Mouse (Mus musculus) liver, embryonic 13.5 days (tissue): ENCODE data around the gene Krr1. TPM values are rescaled to one million over a fixed set of nuclear protein-coding genes. Genes with fewer than 3 reads are reported as not detected.

Experiments
- ATAC-seq: fragments of 200-750 bp; cut with Nextera tagmentation; 2 replicates; pipeline ENCODE4 v1.8.0; 2017; ENCODE audit warnings: low read depth, mild to moderate bottlenecking, moderate number of reproducible peaks, moderate library complexity
- DNase-seq: peaks from one replicate; pipeline ENCODE4 v3.0.0; 2022
- H3K27ac ChIP-seq: fragments of 300-500 bp; sonication (generic); 2 replicates; pipeline ENCODE4 v1.5.1; 2015; ENCODE audit warnings: moderate library complexity, mild to moderate bottlenecking, inconsistent platforms
- H3K27me3 ChIP-seq: fragments of 300-500 bp; sonication (generic); 2 replicates; pipeline ENCODE4 v1.6.1; 2015; ENCODE audit warnings: mild to moderate bottlenecking, inconsistent platforms
- H3K36me3 ChIP-seq: fragments of 300-500 bp; sonication (generic); 2 replicates; pipeline ENCODE4 v1.6.1; 2015; ENCODE audit warnings: mild to moderate bottlenecking, inconsistent platforms
- H3K4me1 ChIP-seq: fragments of 300-500 bp; sonication (generic); replicated peaks from 2 replicates; pipeline ENCODE4 v1.6.1; 2015; ENCODE audit warnings: inconsistent platforms
- H3K4me2 ChIP-seq: fragments of 300-500 bp; sonication (generic); 2 replicates; pipeline ENCODE4 v1.6.1; 2015; ENCODE audit warnings: inconsistent platforms, mild to moderate bottlenecking, moderate library complexity
- H3K4me3 ChIP-seq: fragments of 300-500 bp; sonication (generic); replicated peaks from 2 replicates; pipeline ENCODE4 v1.5.1; 2015; ENCODE audit warnings: mild to moderate bottlenecking, inconsistent platforms
- H3K9ac ChIP-seq: fragments of 300-500 bp; sonication (generic); 2 replicates; pipeline ENCODE4 v1.6.1; 2015; ENCODE audit warnings: mild to moderate bottlenecking, inconsistent platforms
- H3K9me3 ChIP-seq: fragments of 300-500 bp; sonication (generic); replicated peaks from 2 replicates; pipeline ENCODE4 v1.6.1; 2016; ENCODE audit warnings: inconsistent platforms
- WGBS: fragments of 180-500 bp; shearing (Covaris S2); methylation state at CpG from one replicate; pipeline ENCODE4 v1.1.7; 2015; ENCODE audit not compliant: insufficient replicate concordance; 5-methylcytosine and 5-hydroxymethylcytosine counted together
- polyA plus RNA-seq: library from polyadenylated mRNA; unstranded; fragments of >200 nt; fragmentation: Nextera tagmentation; extraction: Ambion mirVana; gene quantifications from 2 replicates; pipeline ENCODE4 v1.2.1, GENCODE M21; 2015

Krr1 gene
- polyA plus RNA-seq, 1 experiment from 2014 or later = 27.5 TPM

GRCm38 (mm10) chr10:111983070-111983469 lies 10.6 kb downstream of the Krr1 start:
- DNase-seq (no peak), ATAC-seq (no peak)
- H3K27ac ChIP-seq = no peak overlapping the region
- H3K9ac ChIP-seq = no peak overlapping the region
- H3K9me3 ChIP-seq = no peaks in the 10 kb centered on the region
- H3K4me1 ChIP-seq = no peaks in the 10 kb centered on the region
- H3K36me3 ChIP-seq = peaks cover 76% of the 10 kb centered on the region
- H3K4me3 ChIP-seq = no peak overlapping the region
- H3K4me2 ChIP-seq = no peak overlapping the region
- 82% methylated on average over 5 of the region's 5 CpGs for WGBS
- no peaks in the 10 kb centered on the region for H3K27me3 ChIP-seq

DNA sequence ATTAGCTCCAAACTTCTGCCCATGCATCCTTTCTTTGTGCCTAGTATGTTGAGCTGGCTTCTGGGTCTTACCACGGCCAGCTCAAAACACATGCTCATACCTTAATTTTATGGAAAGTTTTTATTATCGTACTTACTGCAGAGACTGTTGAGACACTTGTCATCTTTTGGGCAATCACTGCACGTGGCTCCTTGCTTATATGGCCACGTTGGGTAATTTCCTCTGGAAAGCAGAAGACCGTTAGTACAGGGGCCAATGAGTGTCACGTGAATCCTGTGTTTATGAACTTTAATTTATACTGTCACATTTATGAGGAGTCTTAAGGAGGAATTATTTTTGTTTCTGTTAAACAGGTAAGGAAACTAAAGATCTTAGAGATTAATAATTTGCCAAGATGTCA lies 14.0 kb downstream of the Krr1 start:
- 72% methylated on average over 6 of the region's 6 CpGs for WGBS
- Histone ChIP-seq H3K4me2 (no peak overlapping the region), H3K27ac (no peak overlapping the region), H3K9ac (no peak overlapping the region), H3K36me3 (peaks cover 57% of the 10 kb centered on the region), H3K4me1 (no peaks in the 10 kb centered on the region), H3K9me3 (no peaks in the 10 kb centered on the region), H3K4me3 (no peak overlapping the region), H3K27me3 (no peaks in the 10 kb centered on the region)
- DNase-seq (no peak), ATAC-seq (no peak)

GRCm38 (mm10) chr10:111995803-111996548 lies 23.5 kb downstream of the Krr1 start:
- Histone ChIP-seq H3K9ac (no peak overlapping the region), H3K36me3 (no peaks in the 10 kb centered on the region), H3K27ac (0 out of 2 replicates have a peak overlapping the region, but pooled peaks have one; percentile 16), H3K4me3 (0 out of 2 replicates have a peak overlapping the region, but pooled peaks have one; percentile 9), H3K4me2 (no peak overlapping the region), H3K4me1 (peaks cover 16% of the 10 kb centered on the region), H3K9me3 (no peaks in the 10 kb centered on the region), H3K27me3 (no peaks in the 10 kb centered on the region)
- WGBS = 56% methylated on average over 11 of the region's 11 CpGs
- ATAC-seq = no peak
- DNase-seq = no peak

- Histone ChIP-seq H3K4me1 (peaks cover 19% of the 10 kb centered on the region), H3K9me3 (no peaks in the 10 kb centered on the region), H3K4me2 (peak overlapping the region; percentile 37; the same call in 1 of the 2 replicates), H3K27me3 (no peaks in the 10 kb centered on the region), H3K36me3 (no peaks in the 10 kb centered on the region), H3K27ac (peak overlapping the region; percentile 51; the same call in 1 of the 2 replicates), H3K9ac (no peak overlapping the region), H3K4me3 (peak overlapping the region; percentile 32)
- WGBS = 43% methylated on average over 7 of the region's 7 CpGs
- ATAC-seq (no peak), DNase-seq (no peak)
Observed at GRCm38 (mm10) chr10:111996549-111996904, 24.1 kb downstream of the Krr1 start.

- DNase-seq = no peak
- Histone ChIP-seq H3K27me3 (no peaks in the 10 kb centered on the region), H3K4me3 (peak overlapping the region; percentile 32), H3K27ac (peak overlapping the region; percentile 51), H3K4me2 (peak overlapping the region; percentile 37; the same call in 1 of the 2 replicates), H3K9me3 (no peaks in the 10 kb centered on the region), H3K36me3 (no peaks in the 10 kb centered on the region), H3K4me1 (peaks cover 23% of the 10 kb centered on the region), H3K9ac (no peak overlapping the region)
- peak; percentile 18; the same call in 1 of the 2 replicates for ATAC-seq
- 39% methylated on average over 8 of the region's 8 CpGs for WGBS
Observed at GRCm38 (mm10) chr10:111996911-111997347, 24.5 kb downstream of the Krr1 start.

DNA sequence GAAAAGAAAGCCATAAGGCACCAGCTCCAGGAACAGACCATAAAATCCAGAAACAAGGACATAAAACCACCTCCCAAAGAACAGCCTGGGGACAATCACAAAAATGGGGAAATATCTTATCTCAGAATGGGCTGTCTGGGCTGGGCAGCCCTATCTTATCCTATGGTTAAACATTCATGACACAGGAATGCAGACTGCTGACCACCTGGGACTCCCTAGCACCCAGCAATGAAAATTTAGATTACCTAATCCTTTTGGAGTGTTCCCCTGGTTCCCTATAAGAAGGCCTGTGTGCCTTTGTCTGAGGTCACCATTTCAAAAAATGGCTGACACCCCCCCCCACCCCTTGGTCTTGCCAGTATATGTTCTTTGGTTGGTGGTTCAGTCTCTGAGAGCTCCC lies 25.2 kb downstream of the Krr1 start:
- no peaks in the 10 kb centered on the region for H3K27me3 ChIP-seq
- H3K4me3 ChIP-seq = no peak overlapping the region
- H3K9me3 ChIP-seq = no peaks in the 10 kb centered on the region
- H3K27ac ChIP-seq = no peak overlapping the region
- H3K4me1 ChIP-seq = peaks cover 30% of the 10 kb centered on the region
- H3K4me2 ChIP-seq = no peak overlapping the region
- 0 out of 2 replicates have a peak, but pooled peaks have one; percentile 28 for ATAC-seq
- H3K36me3 ChIP-seq = no peaks in the 10 kb centered on the region
- no peak for DNase-seq
- H3K9ac ChIP-seq = no peak overlapping the region

- ATAC-seq (no peak), DNase-seq (no peak)
- H3K9me3 ChIP-seq = no peaks in the 10 kb centered on the region
- no peak overlapping the region for H3K4me3 ChIP-seq
- 40% methylated on average over 3 of the region's 3 CpGs for WGBS
- H3K36me3 ChIP-seq = no peaks in the 10 kb centered on the region
- no peak overlapping the region for H3K9ac ChIP-seq
- peaks cover 39% of the 10 kb centered on the region for H3K4me1 ChIP-seq
- no peak overlapping the region for H3K4me2 ChIP-seq
- H3K27me3 ChIP-seq = no peaks in the 10 kb centered on the region
- H3K27ac ChIP-seq = no peak overlapping the region
Observed at GRCm38 (mm10) chr10:111999765-112000164, 27.3 kb downstream of the Krr1 start.

- peak; percentile 32 for ATAC-seq
Observed at GRCm38 (mm10) chr10:112000568-112000967, 28.1 kb downstream of the Krr1 start.

DNA sequence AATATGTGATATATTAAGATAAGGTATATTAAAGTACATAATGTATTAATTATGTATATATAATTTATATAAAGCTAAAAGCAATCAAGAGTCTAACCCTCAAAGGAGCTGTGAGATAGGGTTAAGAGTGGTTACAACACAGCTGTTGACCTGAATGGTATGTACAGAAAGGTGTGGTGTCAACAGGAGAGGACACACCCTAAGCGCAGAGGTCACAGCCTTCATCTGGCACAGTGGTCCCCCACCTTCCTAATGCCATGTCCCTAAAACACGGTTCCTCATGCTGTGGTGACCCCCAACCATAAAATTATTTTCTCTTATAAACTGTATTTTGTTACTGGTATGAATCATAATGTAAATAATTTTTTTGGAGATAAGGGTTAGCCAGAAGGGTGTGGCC lies 28.9 kb downstream of the Krr1 start:
- DNase-seq (no peak), ATAC-seq (peak; percentile 30; the same call in 1 of the 2 replicates)
- Histone ChIP-seq H3K4me2 (peak overlapping the region; percentile 56), H3K27me3 (no peaks in the 10 kb centered on the region), H3K9ac (no peak overlapping the region), H3K9me3 (no peaks in the 10 kb centered on the region), H3K4me3 (no peak overlapping the region), H3K4me1 (peaks cover 39% of the 10 kb centered on the region), H3K36me3 (no peaks in the 10 kb centered on the region), H3K27ac (0 out of 2 replicates have a peak overlapping the region, but pooled peaks have one; percentile 63)
- WGBS = 51% methylated on average over 2 of the region's 2 CpGs

More at GRCm38 (mm10) chr10:112000568-112000967, 28.1 kb downstream of the Krr1 start:
- Histone ChIP-seq H3K27me3 (no peaks in the 10 kb centered on the region), H3K4me1 (peaks cover 39% of the 10 kb centered on the region), H3K9ac (no peak overlapping the region), H3K9me3 (no peaks in the 10 kb centered on the region), H3K27ac (no peak overlapping the region), H3K4me3 (no peak overlapping the region), H3K36me3 (no peaks in the 10 kb centered on the region), H3K4me2 (no peak overlapping the region)
- DNase-seq = no peak
- WGBS = 30% methylated on average over 5 of the region's 5 CpGs

DNA sequence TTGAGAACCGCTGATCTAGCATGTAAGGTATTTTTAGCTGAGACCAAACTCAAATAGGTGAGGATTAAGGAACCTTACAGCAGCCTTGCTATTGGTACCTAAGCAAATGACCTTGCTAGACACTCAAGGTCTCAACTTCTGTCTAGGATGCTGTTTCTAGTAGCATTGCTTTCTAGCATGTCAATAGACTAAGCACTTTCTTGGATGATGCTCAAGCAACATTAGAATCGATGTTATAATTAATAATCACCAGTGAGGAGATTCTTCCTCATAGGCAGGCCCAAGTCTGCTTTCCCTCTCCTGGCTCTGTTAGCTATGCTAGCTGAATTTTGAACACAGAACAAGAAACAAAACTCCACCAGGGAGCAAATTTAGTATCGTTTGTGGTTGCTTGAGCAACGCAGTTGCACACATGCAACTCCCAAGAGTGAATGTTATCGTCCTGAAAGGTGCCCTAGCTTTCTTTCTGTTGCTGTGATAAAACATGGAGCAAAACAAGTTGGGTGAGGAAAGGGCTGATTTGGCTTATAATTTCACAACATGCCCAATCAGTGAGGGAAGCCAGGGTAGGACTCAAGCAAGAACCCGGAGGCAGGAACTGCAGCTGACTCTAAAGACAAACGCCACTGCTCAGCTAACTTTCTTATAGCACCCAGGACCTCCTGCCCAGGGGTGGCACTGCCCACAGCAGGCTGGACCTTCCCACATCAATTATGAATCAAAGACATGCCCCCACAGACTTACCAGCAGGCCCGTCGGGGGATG lies 29.5 kb downstream of the Krr1 start:
- Histone ChIP-seq H3K36me3 (no peaks in the 10 kb centered on the region), H3K9ac (no peak overlapping the region), H3K9me3 (no peaks in the 10 kb centered on the region), H3K27ac (peak overlapping the region; percentile 63), H3K4me3 (peak overlapping the region; percentile 23; the same call in 1 of the 2 replicates), H3K27me3 (no peaks in the 10 kb centered on the region), H3K4me1 (peaks cover 38% of the 10 kb centered on the region), H3K4me2 (peak overlapping the region; percentile 56)
- DNase-seq = no peak
- ATAC-seq = peak; percentile 35; the same call in 1 of the 2 replicates
- 25% methylated on average over 9 of the region's 9 CpGs for WGBS

DNA sequence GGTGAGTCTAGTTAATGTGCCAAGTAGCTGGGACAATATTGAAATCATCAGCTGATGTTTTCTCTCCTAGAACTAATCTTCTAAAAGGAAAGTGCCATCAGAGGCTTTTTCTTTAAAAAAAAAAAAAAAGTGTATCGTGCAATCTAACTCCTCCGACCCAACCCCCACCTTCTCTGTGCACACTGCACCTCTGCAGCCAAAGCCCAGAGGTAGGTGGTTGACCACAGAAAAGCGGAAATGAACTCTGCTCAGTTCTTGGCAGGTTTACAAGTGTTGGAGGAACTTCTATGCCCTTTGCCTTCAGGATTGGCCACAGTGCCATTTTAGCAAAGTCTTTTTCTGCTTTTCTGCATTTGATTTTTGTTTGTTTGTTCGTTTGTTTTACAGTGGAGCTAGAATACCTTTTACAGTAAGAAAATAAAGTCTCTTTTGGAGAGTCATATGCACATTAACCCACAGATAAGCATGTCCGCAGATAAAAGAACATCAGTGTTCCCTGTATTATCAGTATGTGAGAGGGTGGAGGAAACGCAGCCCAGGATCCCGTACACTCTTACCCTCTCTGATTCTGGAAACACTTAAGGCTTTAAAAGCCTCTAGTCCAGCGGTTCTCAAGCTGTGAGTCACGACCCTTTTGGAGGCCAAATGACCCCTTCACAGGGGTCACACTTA lies 30.2 kb downstream of the Krr1 start, which contains the start of gene Glipr1:
Gene Glipr1 (minus strand): TSS at position 88 of the 672 bp plus-strand sequence.
- H3K9ac ChIP-seq = no peak within 1 kb of the TSS; the same call in 1 of the 2 replicates

More for the DNA sequence above, 30.2 kb downstream of the Krr1 start, which contains the start of gene Glipr1:
- H3K27ac ChIP-seq = peak within 1 kb of the TSS; percentile 63
- H3K9me3 ChIP-seq = no peaks in the 10 kb centered on the region
- H3K4me1 ChIP-seq = peaks cover 33% of the 10 kb centered on the region
- no peaks in the 10 kb centered on the region for H3K27me3 ChIP-seq
- peak within 1 kb of the TSS; percentile 56 for H3K4me2 ChIP-seq
- H3K36me3 ChIP-seq = no peaks in the 10 kb centered on the region
- H3K4me3 ChIP-seq = peak within 1 kb of the TSS; percentile 23
- ATAC-seq (peak; percentile 73), DNase-seq (no peak)
- WGBS = 15% methylated on average over 9 of the region's 9 CpGs
